Mouse (Mus musculus) myocyte (in vitro differentiated cells): ENCODE measurements around the gene Paf1. TPM values are rescaled to one million over a fixed set of nuclear protein-coding genes. Genes with fewer than 3 reads are reported as not detected.

Source experiments
- H3K27me3 ChIP-seq: one replicate; pipeline ENCODE4 v1.6.1; 2011; ENCODE audit not compliant: control insufficient read depth, insufficient read depth, insufficient read length
- H3K36me3 ChIP-seq: one replicate; pipeline ENCODE4 v1.6.1; 2011; ENCODE audit not compliant: control insufficient read depth, insufficient read depth
- H3K4me2 ChIP-seq: one replicate; pipeline ENCODE4 v1.6.1; 2011; ENCODE audit warnings: low read depth, control low read depth
- H3K4me3 ChIP-seq: one replicate; pipeline ENCODE4 v1.5.1; 2011; ENCODE audit warnings: mild to moderate bottlenecking, control low read depth, moderate library complexity
- H3K79me2 ChIP-seq: one replicate; pipeline ENCODE4 v1.6.1; 2011; ENCODE audit not compliant: control insufficient read depth, insufficient read depth
- H3ac ChIP-seq: one replicate; pipeline ENCODE4 v1.6.1; 2011; ENCODE audit not compliant: control insufficient read depth, insufficient read length
- CEBPB ChIP-seq: IDR thresholded peaks from 2 replicates; pipeline ENCODE4 v1.6.1; 2011; ENCODE audit warnings: mild to moderate bottlenecking, moderate library complexity; ENCODE audit not compliant: poor library complexity, insufficient read depth, severe bottlenecking
- E2F4 ChIP-seq: IDR thresholded peaks from one replicate; pipeline ENCODE4 v1.6.1; 2011; ENCODE audit warnings: mild to moderate bottlenecking, control low read depth, moderate library complexity; ENCODE audit not compliant: insufficient read depth
- MAX ChIP-seq: IDR thresholded peaks from one replicate; pipeline ENCODE4 v1.6.1; 2011; ENCODE audit warnings: low read depth, mild to moderate bottlenecking, control low read depth
- MYOD1 ChIP-seq, 3 experiments: IDR thresholded peaks; one replicate each; pipeline ENCODE4 v1.6.1; 2011; ENCODE audit warnings: control low read depth in 2 of 3, low read depth in 2 of 3, mild to moderate bottlenecking in 2 of 3, moderate library complexity in 1 of 3; ENCODE audit not compliant: insufficient read length in 2 of 3, control insufficient read depth in 1 of 3
- MYOG ChIP-seq, 3 experiments: IDR thresholded peaks; one replicate each; pipeline ENCODE4 v1.6.1; 2011; ENCODE audit warnings: control low read depth in 2 of 3, low read depth in 2 of 3, mild to moderate bottlenecking in 2 of 3; ENCODE audit not compliant: insufficient read length in 2 of 3, control insufficient read depth in 1 of 3, insufficient read depth in 1 of 3
- POLR2A ChIP-seq: IDR thresholded peaks from one replicate; pipeline ENCODE4 v1.6.1; 2011; ENCODE audit warnings: low read depth, mild to moderate bottlenecking, control low read depth, moderate library complexity; ENCODE audit not compliant: insufficient read length
- POLR2AphosphoS2 ChIP-seq: IDR thresholded peaks from one replicate; pipeline ENCODE4 v1.6.1; 2011; ENCODE audit warnings: low read depth, control low read depth; ENCODE audit not compliant: insufficient read length
- REST ChIP-seq: IDR thresholded peaks from one replicate; pipeline ENCODE4 v1.6.1; 2011; ENCODE audit warnings: mild to moderate bottlenecking, control low read depth, moderate library complexity; ENCODE audit not compliant: insufficient read depth, insufficient read length
- SRF ChIP-seq: IDR thresholded peaks from one replicate; pipeline ENCODE4 v1.6.1; 2011; ENCODE audit warnings: low read depth; ENCODE audit not compliant: control insufficient read depth, insufficient read length
- TCF12 ChIP-seq: IDR thresholded peaks from one replicate; pipeline ENCODE4 v1.6.1; 2011; ENCODE audit warnings: mild to moderate bottlenecking, control low read depth; ENCODE audit not compliant: poor library complexity, insufficient read depth, severe bottlenecking
- TCF3 ChIP-seq: IDR thresholded peaks from one replicate; pipeline ENCODE4 v1.6.1; 2011; ENCODE audit warnings: low read depth, control low read depth; ENCODE audit not compliant: insufficient read length
- USF1 ChIP-seq: IDR thresholded peaks from one replicate; pipeline ENCODE4 v1.6.1; 2011; ENCODE audit warnings: low read depth, mild to moderate bottlenecking, control low read depth, moderate library complexity
- polyA plus RNA-seq: library from polyadenylated mRNA; unstranded; fragments of >200 nt; fragmentation: generic; extraction: Trizol; gene quantifications from one replicate; pipeline ENCODE4 v1.2.1, GENCODE M21; 2012; ENCODE audit warnings: missing spikeins

Gene Paf1
- polyA plus RNA-seq, 1 experiment = 34.3 TPM

DNA sequence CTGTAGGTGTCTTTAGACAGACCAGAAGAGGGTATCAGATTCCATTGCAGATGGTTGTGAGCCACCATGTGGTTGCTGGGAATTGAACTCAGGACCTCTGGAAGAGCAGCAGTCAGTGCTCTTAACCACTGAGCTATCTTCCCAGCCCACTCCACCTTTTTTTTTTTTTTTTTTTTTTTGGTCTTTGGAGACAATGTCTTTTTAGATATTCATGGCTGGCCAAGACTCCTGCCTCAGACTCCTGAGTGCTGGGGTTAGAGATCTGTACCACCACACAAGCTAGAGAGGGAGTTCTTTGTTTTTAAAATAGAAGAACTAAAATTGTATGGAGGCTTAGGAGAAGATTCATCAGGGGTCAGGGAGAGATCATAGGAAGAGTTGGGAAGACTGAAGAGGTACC, 45.2 kb downstream of the Paf1 start:
- H3K4me3 ChIP-seq = no peak overlapping the region
- H3K79me2 ChIP-seq = peaks cover 24% of the 10 kb centered on the region
- H3K27me3 ChIP-seq = no peaks in the 10 kb centered on the region
- peaks cover 4% of the 10 kb centered on the region for H3K36me3 ChIP-seq
- H3K4me2 ChIP-seq = no peak overlapping the region
- no peak overlapping the region for H3ac ChIP-seq
- TF ChIP-seq MYOG (IDR thresholded peaks at IDR 0.05; ENCODE audit: control insufficient read depth in 1 of 3, insufficient read depth in 1 of 3, insufficient read length in 2 of 3, low read depth in 2 of 3) = no peak
- TF ChIP-seq TCF3 = no peak
- no peak for TF ChIP-seq CEBPB
- TF ChIP-seq REST = no peak

DNA sequence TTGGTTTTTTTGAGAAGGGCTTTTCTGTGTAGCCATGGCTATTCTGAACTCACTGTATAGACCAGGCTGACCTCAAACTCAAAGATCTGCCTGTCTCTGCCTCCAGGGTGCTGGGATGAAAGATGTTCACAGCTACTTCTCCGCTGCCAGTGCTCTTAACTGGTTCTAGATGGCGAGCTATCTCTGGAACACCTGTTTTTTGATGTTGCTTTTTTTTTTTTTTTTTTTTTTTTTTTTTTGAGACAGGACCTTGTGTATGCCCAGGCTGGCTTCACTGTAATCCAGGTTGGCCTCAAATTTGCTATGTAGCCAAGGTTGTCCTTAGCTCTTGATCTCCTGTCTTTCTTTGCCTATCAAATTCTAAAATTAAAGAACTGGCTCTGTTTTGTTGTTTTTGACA, 46.0 kb downstream of the Paf1 start:
- Histone ChIP-seq H3K79me2 (peaks cover 18% of the 10 kb centered on the region), H3K36me3 (peaks cover 3% of the 10 kb centered on the region), H3K27me3 (no peaks in the 10 kb centered on the region), H3ac (no peak overlapping the region), H3K4me3 (no peak overlapping the region), H3K4me2 (no peak overlapping the region)
- TF ChIP-seq TCF3 (no peak), POLR2A (no peak), TCF12 (no peak), USF1 (no peak), SRF (no peak), MYOG (IDR thresholded peaks at IDR 0.05; ENCODE audit: control insufficient read depth in 1 of 3, insufficient read depth in 1 of 3, insufficient read length in 2 of 3, low read depth in 2 of 3) (no peak), POLR2AphosphoS2 (no peak), REST (no peak)

DNA sequence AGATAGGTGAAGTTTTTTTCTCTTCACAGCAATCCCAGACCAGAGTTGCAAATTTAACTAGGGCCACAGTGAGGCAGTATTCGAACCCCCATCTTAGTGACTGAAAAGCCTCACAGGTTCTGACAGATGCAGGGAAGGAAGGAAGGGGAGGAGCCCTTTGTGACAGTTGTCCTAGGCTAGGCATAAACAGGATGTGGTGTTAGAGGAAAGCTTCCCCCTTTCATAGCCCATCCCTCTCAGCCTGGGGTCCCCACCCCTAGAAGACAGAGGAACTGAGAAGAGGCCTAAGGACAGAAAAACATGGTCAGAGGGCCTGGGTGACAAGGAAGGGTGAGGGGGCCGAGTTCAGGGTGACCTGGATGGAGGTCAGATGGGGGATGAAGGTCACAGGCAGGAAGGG, 48.0 kb downstream of the Paf1 start:
- Histone ChIP-seq H3K36me3 (no peaks in the 10 kb centered on the region), H3K4me3 (no peak overlapping the region), H3K27me3 (peaks cover 16% of the 10 kb centered on the region), H3K4me2 (no peak overlapping the region), H3K79me2 (no peaks in the 10 kb centered on the region), H3ac (no peak overlapping the region)
- TF ChIP-seq TCF3 (no peak), MAX (no peak), MYOG (IDR thresholded peaks at IDR 0.05; ENCODE audit: control insufficient read depth in 1 of 3, insufficient read depth in 1 of 3, insufficient read length in 2 of 3, low read depth in 2 of 3) (no peak), E2F4 (no peak), POLR2AphosphoS2 (no peak), REST (no peak), TCF12 (no peak), USF1 (no peak), SRF (no peak), CEBPB (no peak), POLR2A (no peak), MYOD1 (IDR thresholded peaks at IDR 0.05; ENCODE audit: control insufficient read depth in 1 of 3, insufficient read length in 2 of 3, low read depth in 2 of 3) (no peak)

DNA sequence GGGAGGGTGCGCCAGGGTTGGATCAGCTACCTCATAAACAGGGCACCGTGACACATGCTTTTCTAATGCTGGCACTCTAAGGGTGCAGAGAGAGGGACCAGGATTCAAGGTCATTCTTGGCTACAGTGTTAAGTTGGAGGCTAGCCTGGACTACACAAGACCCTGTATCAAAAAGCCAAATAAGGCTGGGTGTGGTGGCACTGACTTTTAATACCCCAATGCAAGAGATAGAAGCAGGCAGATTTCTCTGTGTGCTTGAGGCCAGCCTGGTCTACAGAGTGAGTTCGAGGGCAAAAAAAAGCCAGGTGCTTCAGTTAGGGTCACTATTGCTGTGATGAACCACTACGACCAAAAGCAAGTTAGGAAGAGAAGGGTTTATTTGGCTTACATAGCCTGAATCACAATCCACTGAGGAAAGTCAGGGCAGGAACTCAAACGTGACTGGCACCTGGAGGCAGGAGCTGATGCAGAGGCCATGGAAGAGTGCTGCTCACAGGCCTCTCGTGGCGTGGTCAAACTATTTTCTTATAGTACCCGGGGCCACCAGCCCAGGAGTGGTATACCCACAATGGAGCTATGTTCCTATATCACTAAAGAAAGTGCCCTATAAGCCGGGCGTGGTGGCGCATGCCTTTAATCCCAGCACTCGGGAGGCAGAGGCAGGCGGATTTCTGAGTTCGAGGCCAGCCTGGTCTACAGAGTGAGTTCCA, 49.2 kb downstream of the Paf1 start:
- Histone ChIP-seq H3ac (no peak overlapping the region), H3K36me3 (no peaks in the 10 kb centered on the region), H3K27me3 (peaks cover 20% of the 10 kb centered on the region), H3K79me2 (no peaks in the 10 kb centered on the region), H3K4me3 (no peak overlapping the region), H3K4me2 (no peak overlapping the region)
- TF ChIP-seq POLR2AphosphoS2 (no peak), TCF12 (no peak), CEBPB (no peak), TCF3 (no peak), E2F4 (no peak), SRF (no peak), USF1 (no peak), REST (no peak), MYOG (IDR thresholded peaks at IDR 0.05; ENCODE audit: control insufficient read depth in 1 of 3, insufficient read depth in 1 of 3, insufficient read length in 2 of 3, low read depth in 2 of 3) (no peak), MYOD1 (IDR thresholded peaks at IDR 0.05; ENCODE audit: control insufficient read depth in 1 of 3, insufficient read length in 2 of 3, low read depth in 2 of 3) (no peak), MAX (no peak), POLR2A (no peak)

DNA sequence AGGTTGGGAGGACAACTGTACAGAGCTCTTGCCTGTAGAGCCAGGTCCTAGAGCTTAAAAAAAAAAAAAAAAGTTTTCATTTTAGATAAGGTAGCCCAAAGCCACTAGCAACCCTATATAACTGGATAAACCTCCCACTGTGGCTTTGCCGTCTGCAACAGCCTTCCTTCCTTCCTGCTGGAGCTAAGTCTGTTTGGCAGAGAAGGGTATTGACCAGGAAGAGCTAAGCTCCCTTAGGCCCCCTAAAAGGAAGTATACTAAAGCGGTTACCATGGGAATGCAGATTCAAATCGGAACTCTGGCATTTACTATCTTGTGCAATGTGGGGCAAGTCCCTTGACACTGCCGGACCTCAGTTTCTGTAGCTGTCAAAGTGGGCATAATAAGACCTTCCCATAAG, 49.9 kb downstream of the Paf1 start:
- peaks cover 24% of the 10 kb centered on the region for H3K27me3 ChIP-seq
- no peaks in the 10 kb centered on the region for H3K36me3 ChIP-seq
- no peak overlapping the region for H3K4me2 ChIP-seq
- no peaks in the 10 kb centered on the region for H3K79me2 ChIP-seq
- no peak overlapping the region for H3K4me3 ChIP-seq
- no peak overlapping the region for H3ac ChIP-seq
- TF ChIP-seq USF1 (no peak), REST (no peak), TCF3 (no peak), MAX (no peak), POLR2A (no peak), MYOG (IDR thresholded peaks at IDR 0.05; ENCODE audit: control insufficient read depth in 1 of 3, insufficient read depth in 1 of 3, insufficient read length in 2 of 3, low read depth in 2 of 3) (no peak), CEBPB (no peak), TCF12 (no peak)
